Mouse (Mus musculus) heart, adult 9 months (tissue): Measurements from ENCODE around the gene Olfr645.

Source experiments
- DNase-seq, 2 experiments: peaks; one replicate each; pipeline ENCODE4 v3.0.0; 2022; ENCODE audit warnings: low spot score in 2 of 2

The Olfr645 gene

GRCm38 (mm10) chr7:104085365-104085764 lies at the start of gene Olfr645:
TSS of gene Olfr645 (minus strand) at chr7:104085465.
- no peak for DNase-seq

- DNase-seq: no peak
These were observed 44.5 kb upstream of the Olfr645 start, which contains the start of gene Ubqln5 for GRCm38 (mm10) chr7:104129726-104130125. TSS of gene Ubqln5 (minus strand) at chr7:104129826.

DNA sequence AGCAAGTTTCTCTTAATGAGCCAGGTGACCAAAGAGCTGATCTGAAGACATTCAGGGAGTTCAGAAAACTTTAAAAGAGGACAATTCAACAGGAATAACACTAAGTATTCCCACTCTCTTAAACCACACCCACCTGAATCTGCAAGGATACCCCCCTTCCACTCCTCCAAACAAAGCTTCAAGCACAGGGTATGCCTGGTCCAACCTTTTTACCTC lies 19.4 kb upstream of the Olfr645 start, which contains the start of gene Olfr646:
Olfr646 (plus strand) TSS at position 117 of the 216 bp plus-strand sequence.
- no peak for DNase-seq

- DNase-seq: no peak
These were observed 18.9 kb upstream of the Olfr645 start for GRCm38 (mm10) chr7:104103913-104104756.

- DNase-seq: no peak
These were observed 13.5 kb downstream of the Olfr645 start, which contains the start of gene Olfr644 for GRCm38 (mm10) chr7:104071769-104072168. TSS of gene Olfr644 (minus strand) at chr7:104071869.

DNA sequence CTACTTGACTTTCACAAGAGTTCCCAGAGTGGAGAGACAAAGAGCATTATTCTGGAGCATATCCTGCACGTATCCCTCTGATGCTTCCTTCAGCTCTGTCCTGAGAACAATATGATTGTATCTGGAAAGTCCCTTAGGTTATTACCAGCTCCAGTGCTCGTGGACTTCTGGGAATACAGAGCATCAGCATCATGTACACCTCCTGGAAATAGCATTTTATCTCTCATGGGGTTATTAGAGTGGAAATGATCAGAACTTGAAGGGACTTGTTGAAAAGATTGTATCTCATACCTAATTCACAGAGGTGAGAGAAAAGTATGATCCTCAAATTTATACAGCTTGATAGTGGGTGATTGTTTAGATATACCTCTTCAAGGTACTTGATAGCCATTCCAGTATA lies 23.9 kb downstream of the Olfr645 start, which contains the start of gene 4930516K23Rik:
4930516K23Rik (minus strand) TSS at position 101 of the 400 bp plus-strand sequence.
- no peak for DNase-seq

DNA sequence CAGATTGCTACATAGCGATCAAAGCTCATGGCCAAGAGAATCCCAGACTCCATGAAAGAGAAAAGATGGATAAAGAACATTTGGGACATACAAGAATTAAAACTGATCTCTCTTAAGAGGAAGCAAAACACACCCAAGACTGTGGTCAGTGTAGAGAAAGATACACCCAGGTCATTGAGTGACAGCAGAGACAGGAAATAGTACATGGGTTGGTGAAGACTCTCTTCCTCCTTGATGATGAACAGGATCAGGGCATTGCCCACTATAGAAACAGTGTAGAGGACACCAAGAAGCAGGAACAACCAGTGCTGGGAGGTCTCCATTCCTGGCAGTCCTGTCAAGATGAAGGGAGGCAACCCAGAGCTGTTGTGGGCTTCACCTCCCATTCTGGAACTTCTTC lies 26.1 kb downstream of the Olfr645 start:
- no peak for DNase-seq

GRCm38 (mm10) chr7:104052566-104052965 lies 32.7 kb downstream of the Olfr645 start, which contains the start of gene Olfr642:
TSS of gene Olfr642 (minus strand) at chr7:104052666.
- no peak for DNase-seq

GRCm38 (mm10) chr7:104050745-104051144 lies 34.5 kb downstream of the Olfr645 start:
- no peak for DNase-seq

DNA sequence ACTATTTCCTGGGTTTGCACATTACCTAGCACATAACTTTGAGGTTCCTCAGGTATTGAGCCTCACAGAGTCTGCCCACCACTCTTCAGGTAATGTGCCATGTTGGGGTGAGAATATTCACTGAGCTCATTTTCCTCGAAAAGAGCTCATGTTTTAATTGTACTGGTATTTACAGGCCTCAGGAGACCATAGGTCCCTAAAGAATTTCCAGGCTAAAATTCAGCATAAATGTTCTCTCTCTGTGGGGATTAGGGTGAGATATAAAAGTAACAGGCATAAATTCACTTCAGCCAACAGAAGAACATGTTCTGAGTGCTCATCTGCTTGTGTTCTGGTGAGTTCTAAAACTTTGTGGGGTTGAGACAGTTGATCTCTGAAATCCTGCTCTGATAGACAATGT lies 50.1 kb downstream of the Olfr645 start, which contains the start of gene Olfr641:
Olfr641 (plus strand) TSS at position 301 of the 400 bp plus-strand sequence.
- DNase-seq: no peak
